Mouse (Mus musculus) spleen, adult 2 months (tissue): ENCODE results near the gene Papss1. TPM values are rescaled to one million over a fixed set of nuclear protein-coding genes. Genes with fewer than 3 reads are reported as not detected.

Experiments
- DNase-seq, 2 experiments: peaks; one replicate each; pipeline versions ENCODE4 v3.0.0 to v3.0.0-alpha.2; 2012 to 2021; ENCODE audit warnings: low spot score in 2 of 2, low read depth in 1 of 2
- H3K27ac ChIP-seq: fragments of 200-500 bp; 2 replicates; pipeline ENCODE4 v1.5.1; 2012; ENCODE audit warnings: low read length, inconsistent platforms; ENCODE audit not compliant: insufficient read depth
- H3K27me3 ChIP-seq: fragments of 200-500 bp; 2 replicates; pipeline ENCODE4 v1.6.1; 2012; ENCODE audit warnings: mild to moderate bottlenecking, moderate library complexity, low read length, inconsistent platforms; ENCODE audit not compliant: control insufficient read depth, insufficient read depth
- H3K36me3 ChIP-seq: fragments of 200-500 bp; 2 replicates; pipeline ENCODE4 v1.6.1; 2012; ENCODE audit warnings: mild to moderate bottlenecking, low read length, inconsistent platforms; ENCODE audit not compliant: control insufficient read depth, insufficient read depth
- H3K4me1 ChIP-seq: fragments of 200-500 bp; 2 replicates; pipeline ENCODE4 v1.6.1; 2011; ENCODE audit warnings: inconsistent platforms; ENCODE audit not compliant: control insufficient read depth, insufficient read depth, insufficient read length
- H3K4me3 ChIP-seq: fragments of 200-500 bp; 2 replicates; pipeline ENCODE4 v1.5.1; 2011; ENCODE audit warnings: mild to moderate bottlenecking, inconsistent platforms; ENCODE audit not compliant: insufficient read depth, insufficient read length; ENCODE audit errors: extremely low read depth
- CTCF ChIP-seq: fragments of 200-500 bp; IDR thresholded peaks from 2 replicates; pipeline ENCODE4 v1.5.1; 2011; ENCODE audit warnings: mild to moderate bottlenecking, inconsistent platforms; ENCODE audit not compliant: insufficient read depth, insufficient read length, insufficient replicate concordance; ENCODE audit errors: extremely low read depth
- POLR2A ChIP-seq: fragments of 200-500 bp; IDR thresholded peaks from 2 replicates; pipeline ENCODE4 v1.6.1; 2011; ENCODE audit warnings: low read depth, low read length, inconsistent platforms
- WGBS: fragments of 180-500 bp; shearing (Covaris S2); methylation state at CpG from one replicate; pipeline ENCODE4 v1.1.7; 2018; 5-methylcytosine and 5-hydroxymethylcytosine counted together
- polyA plus RNA-seq: library from polyadenylated mRNA; depleted of rRNA; stranded (reverse); fragments of >200 nt; gene quantifications from 2 replicates; pipeline ENCODE4 v1.2.3, GENCODE M21; 2012

Papss1 gene
- polyA plus RNA-seq, 1 experiment = 10.6 TPM

DNA sequence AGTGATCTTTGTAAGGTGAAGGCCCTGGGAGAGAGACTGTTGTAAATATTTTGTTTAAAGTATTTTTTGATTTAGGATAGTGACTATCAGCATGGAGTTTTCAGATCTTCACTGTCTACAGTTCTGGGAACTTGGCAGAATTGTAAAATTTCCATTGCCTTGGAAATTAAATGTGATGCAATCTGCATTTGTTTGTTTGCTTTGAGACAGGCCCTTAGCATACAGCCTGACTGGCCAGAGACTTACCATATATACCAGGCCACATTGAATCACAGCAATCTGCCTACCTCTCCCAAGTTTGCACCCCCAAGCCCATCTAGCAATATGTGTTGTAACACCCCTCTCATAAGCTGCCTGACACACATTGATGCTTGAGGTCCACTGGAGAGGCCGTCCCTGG, 36.8 kb downstream of the Papss1 start:
- no peak for DNase-seq
- 97% methylated on average over 1 of the region's 1 CpGs for WGBS

GRCm38 (mm10) chr3:131602995-131603414, 38.4 kb downstream of the Papss1 start:
- 90% methylated on average over 4 of the region's 4 CpGs for WGBS
- H3K4me1 ChIP-seq = no peaks in the 10 kb centered on the region
- H3K27me3 ChIP-seq = no peaks in the 10 kb centered on the region
- H3K4me3 ChIP-seq = no peak overlapping the region
- TF ChIP-seq POLR2A (no peak), CTCF (no peak)
- DNase-seq = no peak
- H3K36me3 ChIP-seq = peaks cover 9% of the 10 kb centered on the region
- H3K27ac ChIP-seq = no peak overlapping the region

More for the DNA sequence above, 36.8 kb downstream of the Papss1 start:
- no peaks in the 10 kb centered on the region for H3K27me3 ChIP-seq
- no peak overlapping the region for H3K4me3 ChIP-seq
- no peak overlapping the region for H3K27ac ChIP-seq
- no peaks in the 10 kb centered on the region for H3K4me1 ChIP-seq
- TF ChIP-seq POLR2A (no peak), CTCF (no peak)
- peaks cover 5% of the 10 kb centered on the region for H3K36me3 ChIP-seq

- Histone ChIP-seq H3K36me3 (peaks cover 10% of the 10 kb centered on the region), H3K4me1 (no peaks in the 10 kb centered on the region), H3K27me3 (no peaks in the 10 kb centered on the region), H3K27ac (no peak overlapping the region), H3K4me3 (no peak overlapping the region)
- 94% methylated on average over 6 of the region's 6 CpGs for WGBS
- DNase-seq = no peak
- TF ChIP-seq POLR2A (no peak), CTCF (no peak)
These were observed 43.5 kb downstream of the Papss1 start for GRCm38 (mm10) chr3:131608112-131608511.

GRCm38 (mm10) chr3:131609651-131610050, 45.1 kb downstream of the Papss1 start:
- Histone ChIP-seq H3K27me3 (no peaks in the 10 kb centered on the region), H3K27ac (no peak overlapping the region), H3K4me1 (no peaks in the 10 kb centered on the region), H3K4me3 (no peak overlapping the region), H3K36me3 (peaks cover 14% of the 10 kb centered on the region)
- TF ChIP-seq CTCF (no peak), POLR2A (no peak)
- WGBS = 90% methylated on average over 4 of the region's 4 CpGs
- no peak for DNase-seq

DNA sequence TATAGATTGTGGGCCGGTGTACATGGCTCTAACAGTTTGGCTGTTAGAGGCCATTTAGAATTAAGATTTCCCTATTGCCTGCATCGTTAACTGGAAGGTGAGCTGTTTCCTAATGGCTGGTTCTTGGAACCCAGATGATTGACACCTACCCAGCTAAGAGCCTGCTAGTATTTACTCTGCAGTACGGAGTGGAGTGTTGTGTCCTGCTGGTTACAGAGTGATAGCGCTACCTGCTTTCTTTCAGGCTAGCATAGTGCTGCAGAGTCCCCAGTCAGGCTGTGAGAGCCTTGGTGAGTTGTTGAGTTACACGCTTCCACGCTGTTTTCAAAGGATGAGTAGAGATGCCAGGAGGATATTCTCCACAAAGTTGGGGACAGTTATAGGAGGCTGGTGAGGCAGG, 46.0 kb downstream of the Papss1 start:
- Histone ChIP-seq H3K36me3 (peaks cover 14% of the 10 kb centered on the region), H3K4me3 (no peak overlapping the region), H3K27ac (no peak overlapping the region), H3K27me3 (no peaks in the 10 kb centered on the region), H3K4me1 (no peaks in the 10 kb centered on the region)
- WGBS = 93% methylated on average over 6 of the region's 6 CpGs
- DNase-seq = no peak
- TF ChIP-seq CTCF (no peak), POLR2A (no peak)

DNA sequence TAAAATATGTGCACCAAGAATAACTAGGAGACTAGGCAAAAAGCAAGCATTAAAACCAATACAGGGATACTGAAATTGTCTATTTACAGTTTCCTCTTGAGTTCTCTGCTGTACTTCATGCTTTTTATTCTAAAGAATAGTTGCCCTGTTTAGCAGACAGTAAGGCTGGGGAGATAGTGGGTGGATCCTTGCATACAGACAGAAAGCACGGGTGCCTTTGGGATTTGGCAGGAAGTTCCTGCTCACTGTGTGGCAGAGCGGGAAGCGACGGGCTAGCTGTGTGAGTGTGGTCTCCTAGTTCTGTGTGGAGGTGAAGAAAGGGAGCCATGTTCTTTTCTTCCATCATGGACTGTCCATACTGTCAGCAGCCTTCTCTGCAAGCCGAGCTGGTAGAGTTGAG, 48.3 kb downstream of the Papss1 start:
- 85% methylated on average over 5 of the region's 5 CpGs for WGBS
- peaks cover 9% of the 10 kb centered on the region for H3K36me3 ChIP-seq

DNA sequence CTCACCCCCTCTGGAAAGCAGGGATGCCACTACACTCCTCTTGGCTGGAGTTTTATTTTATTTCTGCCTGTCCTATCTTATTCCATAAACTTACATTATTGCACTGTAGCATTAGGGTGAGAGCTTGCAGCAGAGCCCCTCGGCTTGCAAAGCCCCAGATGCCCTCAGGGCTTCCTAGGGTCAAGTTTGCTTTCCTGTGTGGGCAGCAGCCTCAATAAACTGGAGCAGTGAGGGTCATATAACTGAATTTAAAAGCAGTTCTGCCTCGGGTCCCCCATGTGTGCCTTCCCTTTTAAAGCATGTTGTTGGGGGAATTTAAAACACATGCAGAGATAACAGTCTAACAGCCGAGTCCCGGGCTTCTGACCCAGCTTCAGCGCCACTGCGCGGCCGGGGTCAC, 49.5 kb downstream of the Papss1 start:
- Histone ChIP-seq H3K27me3 (no peaks in the 10 kb centered on the region), H3K4me1 (no peaks in the 10 kb centered on the region), H3K36me3 (peaks cover 5% of the 10 kb centered on the region; the same call in 1 of the 2 replicates), H3K4me3 (no peak overlapping the region), H3K27ac (no peak overlapping the region)
- WGBS = 89% methylated on average over 8 of the region's 8 CpGs
- DNase-seq = no peak
- TF ChIP-seq CTCF = no peak
- TF ChIP-seq POLR2A = no peak

More for the DNA sequence above, 48.3 kb downstream of the Papss1 start:
- Histone ChIP-seq H3K4me1 (no peaks in the 10 kb centered on the region), H3K4me3 (no peak overlapping the region), H3K27me3 (no peaks in the 10 kb centered on the region), H3K27ac (no peak overlapping the region)
- TF ChIP-seq POLR2A (no peak), CTCF (no peak)
- DNase-seq = no peak
